ENCODE assay signal across 27 mouse cellular contexts in genomic region chr6:146733554-146733953, GRCm38 (mm10). TPM values are rescaled to one million over a fixed set of nuclear protein-coding genes. Genes with fewer than 3 reads are reported as not detected.
DNase-seq lines count a peak whose midpoint lies in the region; ATAC-seq lines count a peak whose summit lies in the region.
"Had no signal": no experiment of that assay in that cellular context is flagged by ENCODE, and none has a peak within 500 bp of the region (broad histone marks: within the 10 kb centered on the region; RNA-seq: fewer than 3 reads in every experiment).

No protein-coding gene starts in this region.

- WGBS in heart, embryonic 13.5 days: 60% methylated on average over 1 of the region's 1 CpGs
- WGBS in midbrain, embryonic 11.5 days: 81% methylated on average over 1 of the region's 1 CpGs

- H3K27ac ChIP-seq in heart, embryonic 13.5 days (replicated peaks): peak overlapping the region; percentile 64; the same call in 1 of the 2 replicates
- no peak overlapping the region for H3K27ac ChIP-seq in midbrain, embryonic 11.5 days (ENCODE audit: low read depth, low read length)
- H3K27ac ChIP-seq: embryonic facial prominence, embryonic 13.5 days; forebrain, embryonic 15.5 days; kidney, embryonic 15.5 days; limb, embryonic 15.5 days; midbrain, embryonic 12.5 days had no signal

- peaks cover 87% of the 10 kb centered on the region for H3K4me1 ChIP-seq in heart, embryonic 13.5 days
- H3K4me1 ChIP-seq in midbrain, embryonic 11.5 days (ENCODE audit: control insufficient read depth, insufficient read depth, low read length): no peaks in the 10 kb centered on the region
- H3K4me1 ChIP-seq: forebrain, embryonic 15.5 days; kidney, embryonic 15.5 days had no signal

- no peak for DNase-seq in heart, postnatal 10 days
- peak; percentile 80 for DNase-seq in A20 (ENCODE audit: low read depth, low spot score)
- no peak for DNase-seq in frontal cortex, adult 2 months (ENCODE audit: extremely low spot score in 1 of 2, low spot score in 1 of 2)
- DNase-seq in gastrocnemius, adult 18-20 months (ENCODE audit: low spot score): no peak
- DNase-seq in midbrain, embryonic 11.5 days (ENCODE audit: low spot score, missing footprints): no peak
- DNase-seq: adrenal gland, adult 2 months; cerebellum, adult 11-12 months; cerebellum, postnatal 14 days; embryo, embryonic 11 days; gastrocnemius, postnatal 25 days; kidney, adult 11 months; kidney, postnatal 36 days; lung, postnatal 4 days; retina, postnatal 1 day; right cerebral cortex, postnatal 25 days; thymus, adult 18-20 months; thymus, postnatal 36 days had no signal

- ATAC-seq in heart, embryonic 13.5 days (ENCODE audit: extremely low read depth, insufficient number of reproducible peaks, low FRiP score, low TSS enrichment): no peak
- peak; percentile 75 for ATAC-seq in granulocyte monocyte progenitor cell, adult 5-6 weeks (replicated peaks; ENCODE audit: poor library complexity, severe bottlenecking)
- peak; percentile 50; the same call in 1 of the 2 replicates for ATAC-seq in megakaryocyte progenitor cell, adult 5-6 weeks (replicated peaks; ENCODE audit: poor library complexity)
- ATAC-seq in midbrain, embryonic 11.5 days (ENCODE audit: low FRiP score): no peak
- ATAC-seq: forebrain, embryonic 15.5 days; hindbrain, embryonic 16.5 days had no signal

- intact Hi-C loops in heart, postnatal 10 days (cut with DNase I): no loop called here

- no peak overlapping the region for H3K4me2 ChIP-seq in heart, embryonic 13.5 days
- no peak overlapping the region for H3K4me2 ChIP-seq in midbrain, embryonic 11.5 days
- H3K4me2 ChIP-seq: embryonic facial prominence, embryonic 13.5 days; forebrain, embryonic 15.5 days; kidney, embryonic 15.5 days; limb, embryonic 15.5 days; midbrain, embryonic 12.5 days had no signal

- no peaks in the 10 kb centered on the region for H3K36me3 ChIP-seq in heart, embryonic 13.5 days
- no peaks in the 10 kb centered on the region for H3K36me3 ChIP-seq in midbrain, embryonic 11.5 days (ENCODE audit: control insufficient read depth, insufficient read depth, low read length)
- H3K36me3 ChIP-seq: embryonic facial prominence, embryonic 13.5 days; forebrain, embryonic 15.5 days; kidney, embryonic 15.5 days; limb, embryonic 15.5 days; midbrain, embryonic 12.5 days had no signal

- no peaks in the 10 kb centered on the region for H3K9me3 ChIP-seq in heart, embryonic 13.5 days
- H3K9me3 ChIP-seq in midbrain, embryonic 11.5 days (ENCODE audit: control insufficient read depth, low read length): no peaks in the 10 kb centered on the region
- H3K9me3 ChIP-seq: embryonic facial prominence, embryonic 13.5 days; forebrain, embryonic 15.5 days; G1E; kidney, embryonic 15.5 days; limb, embryonic 15.5 days; midbrain, embryonic 12.5 days had no signal

- no peak overlapping the region for H3K4me3 ChIP-seq in heart, embryonic 13.5 days
- no peak overlapping the region for H3K4me3 ChIP-seq in midbrain, embryonic 11.5 days (ENCODE audit: low read depth, low read length)
- H3K4me3 ChIP-seq: embryonic facial prominence, embryonic 13.5 days; forebrain, embryonic 15.5 days; kidney, embryonic 15.5 days; limb, embryonic 15.5 days; midbrain, embryonic 12.5 days had no signal

- no peak overlapping the region for H3K9ac ChIP-seq in heart, embryonic 13.5 days
- H3K9ac ChIP-seq in midbrain, embryonic 11.5 days (ENCODE audit: low read length): no peak overlapping the region
- H3K9ac ChIP-seq: embryonic facial prominence, embryonic 13.5 days; forebrain, embryonic 15.5 days; kidney, embryonic 15.5 days; limb, embryonic 15.5 days; midbrain, embryonic 12.5 days had no signal

- no peaks in the 10 kb centered on the region for H3K27me3 ChIP-seq in heart, embryonic 13.5 days (replicated peaks)
- no peaks in the 10 kb centered on the region for H3K27me3 ChIP-seq in midbrain, embryonic 11.5 days (ENCODE audit: control insufficient read depth, insufficient read depth, low read length)
- H3K27me3 ChIP-seq: embryonic facial prominence, embryonic 13.5 days; forebrain, embryonic 15.5 days; kidney, embryonic 15.5 days; limb, embryonic 15.5 days; midbrain, embryonic 12.5 days had no signal

RNA-seq across cellular contexts. Expression of gene Stk38l, which starts 8.8 kb away (rescaled TPM):
- 37.9 and 41.4 TPM in 2 replicates for polyA plus RNA-seq in heart, embryonic 13.5 days (2015; fragmentation: Nextera tagmentation; extraction: Ambion mirVana)
- 10 to 100 TPM; 18.7 to 19.1 TPM for total RNA-seq in heart, postnatal 10 days (2021)
- total RNA-seq in granulocyte monocyte progenitor cell, adult 5-6 weeks (2014; fragmentation: Nextera tagmentation): 1.9 and 5.9 TPM in 2 replicates
- total RNA-seq in granulocyte monocyte progenitor cell, adult 5-6 weeks (2017): 1.2 and 6.1 TPM in 2 replicates
- total RNA-seq in megakaryocyte progenitor cell, adult 5-6 weeks (2015): 2.5 and 3.0 TPM in 2 replicates
- 2.3 and 2.4 TPM in 2 replicates for total RNA-seq in megakaryocyte progenitor cell, adult 5-6 weeks (2017)
- 17.8 and 18.3 TPM in 2 replicates for polyA plus RNA-seq in frontal cortex, adult 2 months (2012; rRNA removed)
- 10 to 100 TPM in 1 of 2 experiments, 1 to 10 TPM in 1; 8.7 to 10.1 TPM for total RNA-seq in gastrocnemius, adult 18-20 months (2021)
- polyA plus RNA-seq in midbrain, embryonic 11.5 days (2014; fragmentation: Nextera tagmentation; extraction: Ambion mirVana): 20.4 and 22.2 TPM in 2 replicates

Comparison
In these comparisons a context has a peak if more than half of its experiments do, and no peak if none do; other contexts are left out.
1. ATAC-seq: peak in granulocyte monocyte progenitor cell, adult 5-6 weeks (single experiment) and megakaryocyte progenitor cell, adult 5-6 weeks (single experiment); none in heart, embryonic 13.5 days (single experiment) and midbrain, embryonic 11.5 days (single experiment).